Mouse (Mus musculus): ENCODE measurements around the gene Atrnl1.

- TF ChIP-seq POLR2A (IDR thresholded peaks at IDR 0.05; ENCODE audit: borderline replicate concordance, extremely low read depth, low read depth, low read length) (no peak), CTCF (IDR thresholded peaks at IDR 0.05; ENCODE audit: insufficient read depth, low read length) (no peak)
These were observed 81.7 kb downstream of the Atrnl1 start for GRCm38 (mm10) chr19:57692566-57692965.
